Mouse (Mus musculus) lung, embryonic 16.5 days (tissue): ENCODE results near the gene Pamr1. TPM values are rescaled to one million over a fixed set of nuclear protein-coding genes. Genes with fewer than 3 reads are reported as not detected.

Source experiments
- ATAC-seq: fragments of 200-750 bp; cut with Nextera tagmentation; 2 replicates; pipeline ENCODE4 v1.8.0; 2017; ENCODE audit warnings: low read depth, mild to moderate bottlenecking, moderate library complexity
- H3K27ac ChIP-seq: fragments of 300-500 bp; sonication (generic); 2 replicates; pipeline ENCODE4 v1.5.1; 2014; ENCODE audit warnings: mild to moderate bottlenecking, control low read depth, low read length
- H3K27me3 ChIP-seq: fragments of 300-500 bp; sonication (generic); 2 replicates; pipeline ENCODE4 v1.6.1; 2014; ENCODE audit warnings: low read depth, low read length, mixed read lengths; ENCODE audit not compliant: control insufficient read depth, insufficient read depth
- H3K36me3 ChIP-seq: fragments of 300-500 bp; sonication (generic); 2 replicates; pipeline ENCODE4 v1.6.1; 2014; ENCODE audit warnings: low read length; ENCODE audit not compliant: control insufficient read depth, insufficient read depth
- H3K4me1 ChIP-seq: fragments of 300-500 bp; sonication (generic); replicated peaks from 2 replicates; pipeline ENCODE4 v1.6.1; 2014; ENCODE audit warnings: low read length, mixed read lengths; ENCODE audit not compliant: control insufficient read depth, insufficient read depth
- H3K4me2 ChIP-seq: fragments of 300-500 bp; sonication (generic); 2 replicates; pipeline ENCODE4 v1.6.1; 2014; ENCODE audit warnings: low read depth, low read length, control low read depth
- H3K4me3 ChIP-seq: fragments of 300-500 bp; sonication (generic); 2 replicates; pipeline ENCODE4 v1.5.1; 2014; ENCODE audit warnings: mild to moderate bottlenecking, low read length, control low read depth
- H3K9ac ChIP-seq: fragments of 300-500 bp; sonication (generic); 2 replicates; pipeline ENCODE4 v1.6.1; 2014; ENCODE audit warnings: low read length, control low read depth
- H3K9me3 ChIP-seq: fragments of 300-500 bp; sonication (generic); 2 replicates; pipeline ENCODE4 v1.6.1; 2016; ENCODE audit warnings: low read length; ENCODE audit not compliant: control insufficient read depth
- WGBS: fragments of 180-500 bp; shearing (Covaris S2); extraction: QIAGEN DNeasy Blood & Tissue Kit; methylation state at CpG from one replicate; pipeline ENCODE4 v1.1.7; 2014; 5-methylcytosine and 5-hydroxymethylcytosine counted together
- polyA plus RNA-seq: library from polyadenylated mRNA; unstranded; fragments of >200 nt; fragmentation: Nextera tagmentation; extraction: Ambion mirVana; gene quantifications from 2 replicates; pipeline ENCODE4 v1.2.1, GENCODE M21; 2015

Gene Pamr1
- polyA plus RNA-seq, 1 experiment from 2014 or later: 19.5 TPM

DNA sequence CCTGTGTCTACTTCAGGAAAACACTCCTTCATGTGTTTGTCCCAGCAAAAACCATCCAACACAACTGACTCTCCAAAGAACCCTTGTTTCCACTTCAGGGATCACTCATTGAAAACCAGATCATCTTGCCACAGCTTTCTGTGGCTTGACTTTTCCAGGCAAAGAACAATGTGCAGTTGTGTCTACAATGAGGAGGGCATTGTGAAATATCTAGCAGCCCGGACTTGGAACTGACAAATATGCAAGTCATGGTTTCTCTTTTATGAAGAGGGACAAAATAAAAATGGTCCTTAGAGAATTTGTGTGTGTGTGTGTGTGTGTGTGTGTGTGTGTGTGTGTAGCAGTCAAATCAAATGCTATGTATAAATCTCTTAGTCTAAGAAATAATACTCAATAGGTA is 44.7 kb downstream of the Pamr1 start:
- ATAC-seq: no peak
- 66% methylated on average over 1 of the region's 1 CpGs for WGBS
- H3K9ac ChIP-seq: no peak overlapping the region

DNA sequence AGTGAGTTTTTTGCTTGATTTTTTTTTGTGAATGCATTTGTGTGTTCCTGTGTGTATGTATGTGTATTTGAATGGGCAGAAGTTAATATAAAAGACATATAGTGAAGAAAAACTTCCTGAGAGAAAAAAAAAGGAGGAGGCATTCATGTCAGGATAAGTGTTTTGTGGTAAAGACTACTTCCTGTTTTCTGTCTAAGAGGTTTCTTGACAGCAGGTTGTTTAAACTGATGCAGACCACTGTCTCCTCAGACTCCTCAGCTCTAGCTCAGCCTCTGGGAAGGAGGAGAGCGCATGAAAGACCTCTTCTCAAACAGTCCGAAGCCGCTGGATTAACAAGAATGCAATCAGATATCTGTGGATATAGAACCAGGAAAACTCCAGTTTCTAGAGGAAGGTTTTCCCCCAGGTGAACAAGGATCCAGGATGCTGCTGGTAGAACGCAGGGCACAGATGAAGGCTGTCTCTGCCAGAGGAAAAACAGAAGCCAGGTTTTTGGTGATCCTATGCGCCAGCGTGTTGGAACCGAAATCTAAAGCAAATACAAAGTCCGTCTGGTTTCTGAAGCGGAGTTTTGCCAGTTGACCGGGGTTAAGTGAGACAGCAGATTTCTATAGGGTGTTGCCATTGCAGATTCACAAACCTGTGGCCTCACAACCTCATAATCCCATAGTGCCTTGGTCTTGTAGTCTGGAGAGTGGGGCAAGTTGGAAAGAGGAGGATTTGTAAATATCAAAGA is 45.8 kb downstream of the Pamr1 start:
- no peaks in the 10 kb centered on the region for H3K27me3 ChIP-seq
- no peaks in the 10 kb centered on the region for H3K9me3 ChIP-seq
- ATAC-seq: no peak
- no peaks in the 10 kb centered on the region for H3K36me3 ChIP-seq
- 89% methylated on average over 10 of the region's 10 CpGs for WGBS
- no peak overlapping the region for H3K4me3 ChIP-seq
- H3K4me1 ChIP-seq: no peaks in the 10 kb centered on the region
- no peak overlapping the region for H3K9ac ChIP-seq
- H3K27ac ChIP-seq: no peak overlapping the region
- H3K4me2 ChIP-seq: no peak overlapping the region

More for the DNA sequence above, 44.7 kb downstream of the Pamr1 start:
- Histone ChIP-seq H3K27me3 (no peaks in the 10 kb centered on the region), H3K4me2 (no peak overlapping the region), H3K9me3 (no peaks in the 10 kb centered on the region), H3K4me3 (no peak overlapping the region), H3K36me3 (no peaks in the 10 kb centered on the region), H3K27ac (no peak overlapping the region), H3K4me1 (no peaks in the 10 kb centered on the region)

DNA sequence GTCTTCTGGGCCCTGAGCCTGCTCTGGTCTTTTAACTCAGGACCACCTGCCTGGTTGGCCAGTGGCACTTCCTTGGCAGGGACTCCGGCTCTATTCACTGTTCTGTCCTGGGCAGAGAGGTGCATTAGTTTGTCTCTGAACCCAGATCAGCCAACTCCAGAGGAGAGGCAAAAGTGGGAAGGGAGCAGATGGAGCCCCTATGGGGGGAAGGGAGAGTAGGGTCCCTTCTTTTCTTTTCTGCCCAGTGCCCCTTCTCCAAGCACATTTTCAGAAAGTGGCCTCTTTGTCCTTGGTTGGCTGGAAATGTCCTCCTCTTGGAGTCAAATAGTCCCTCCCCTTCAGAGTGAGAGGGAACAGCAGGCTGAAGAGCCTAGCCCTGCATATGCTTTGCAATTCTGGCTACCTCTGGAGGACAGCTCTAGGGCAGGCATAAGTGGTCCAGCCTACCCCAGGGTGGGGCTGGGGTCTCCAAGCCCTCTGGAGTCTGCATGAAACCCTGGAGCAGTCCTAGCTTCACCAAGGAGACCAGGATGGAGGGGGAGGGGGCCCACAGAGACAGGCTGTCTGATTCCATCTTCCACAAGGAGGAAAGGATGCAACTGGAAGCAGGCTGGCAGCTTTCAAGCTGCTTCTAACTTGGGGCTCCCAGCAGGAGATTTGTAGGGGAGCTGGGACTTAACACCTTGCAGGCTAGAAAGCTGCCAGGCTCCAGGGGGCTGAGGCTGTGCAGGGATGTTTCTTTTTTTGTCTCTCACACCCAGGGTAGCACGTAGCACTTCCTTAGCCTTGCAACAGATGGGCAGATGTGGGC is 49.3 kb downstream of the Pamr1 start:
- no peaks in the 10 kb centered on the region for H3K4me1 ChIP-seq
- H3K27ac ChIP-seq: no peak overlapping the region
- no peaks in the 10 kb centered on the region for H3K9me3 ChIP-seq
- H3K4me3 ChIP-seq: no peak overlapping the region
- no peaks in the 10 kb centered on the region for H3K36me3 ChIP-seq
- no peak overlapping the region for H3K9ac ChIP-seq
- no peak for ATAC-seq
- 34% methylated on average over 2 of the region's 2 CpGs for WGBS
- no peak overlapping the region for H3K4me2 ChIP-seq
- no peaks in the 10 kb centered on the region for H3K27me3 ChIP-seq

DNA sequence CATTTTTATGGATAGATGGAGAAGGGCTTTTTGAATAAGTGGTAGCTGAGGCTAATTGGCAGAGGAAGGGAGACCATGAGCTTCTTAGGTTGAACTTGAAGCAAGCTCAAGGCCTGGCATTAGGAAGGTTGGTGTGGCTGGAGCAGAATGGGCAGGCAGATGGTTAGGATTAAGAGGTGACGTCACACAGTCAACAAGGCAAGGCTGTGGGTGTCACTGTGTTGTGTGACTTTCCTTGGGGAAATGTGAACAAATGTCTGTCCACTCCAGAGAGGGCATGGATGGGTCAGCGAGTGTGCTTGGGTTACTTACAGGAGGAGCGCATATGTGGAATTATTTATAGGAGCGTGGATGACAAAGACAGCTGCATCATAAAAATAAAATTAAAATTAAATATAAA is 50.7 kb downstream of the Pamr1 start:
- H3K4me3 ChIP-seq: no peak overlapping the region
- H3K27ac ChIP-seq: no peak overlapping the region
- no peak overlapping the region for H3K4me2 ChIP-seq
- H3K9me3 ChIP-seq: no peaks in the 10 kb centered on the region
- no peaks in the 10 kb centered on the region for H3K4me1 ChIP-seq
- no peak for ATAC-seq
- no peaks in the 10 kb centered on the region for H3K27me3 ChIP-seq
- H3K36me3 ChIP-seq: no peaks in the 10 kb centered on the region
- no peak overlapping the region for H3K9ac ChIP-seq
- WGBS: 80% methylated on average over 4 of the region's 4 CpGs

GRCm38 (mm10) chr2:102610485-102610884 is 60.7 kb downstream of the Pamr1 start:
- Histone ChIP-seq H3K36me3 (no peaks in the 10 kb centered on the region), H3K9ac (no peak overlapping the region), H3K27ac (no peak overlapping the region), H3K4me3 (no peak overlapping the region), H3K27me3 (no peaks in the 10 kb centered on the region), H3K4me2 (no peak overlapping the region), H3K9me3 (no peaks in the 10 kb centered on the region), H3K4me1 (no peaks in the 10 kb centered on the region)
- ATAC-seq: no peak
- 88% methylated on average over 4 of the region's 4 CpGs for WGBS

DNA sequence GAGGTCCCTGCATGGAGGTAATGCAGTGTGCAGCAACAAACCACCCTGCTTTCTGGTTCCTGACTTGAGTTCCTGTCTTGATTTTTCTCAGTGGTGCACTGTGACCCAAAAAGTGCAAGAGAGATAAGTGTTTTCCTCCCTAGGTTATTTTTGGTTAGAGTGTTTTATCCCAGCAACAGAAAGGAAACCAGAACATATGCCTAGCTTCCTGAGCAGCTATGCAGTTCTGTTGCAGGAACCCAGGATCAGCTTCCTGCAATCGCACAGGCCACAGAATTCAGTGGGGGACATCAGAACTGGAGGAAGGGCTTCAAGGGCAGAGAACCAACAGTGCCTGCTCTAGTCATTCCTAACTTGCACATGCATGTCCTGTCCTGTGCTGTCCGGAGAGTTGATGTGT is 66.8 kb downstream of the Pamr1 start:
- Histone ChIP-seq H3K4me3 (no peak overlapping the region), H3K4me2 (no peak overlapping the region), H3K27me3 (no peaks in the 10 kb centered on the region), H3K9me3 (no peaks in the 10 kb centered on the region), H3K4me1 (no peaks in the 10 kb centered on the region), H3K27ac (no peak overlapping the region), H3K36me3 (no peaks in the 10 kb centered on the region), H3K9ac (no peak overlapping the region)
- no peak for ATAC-seq
- 76% methylated on average over 2 of the region's 2 CpGs for WGBS

DNA sequence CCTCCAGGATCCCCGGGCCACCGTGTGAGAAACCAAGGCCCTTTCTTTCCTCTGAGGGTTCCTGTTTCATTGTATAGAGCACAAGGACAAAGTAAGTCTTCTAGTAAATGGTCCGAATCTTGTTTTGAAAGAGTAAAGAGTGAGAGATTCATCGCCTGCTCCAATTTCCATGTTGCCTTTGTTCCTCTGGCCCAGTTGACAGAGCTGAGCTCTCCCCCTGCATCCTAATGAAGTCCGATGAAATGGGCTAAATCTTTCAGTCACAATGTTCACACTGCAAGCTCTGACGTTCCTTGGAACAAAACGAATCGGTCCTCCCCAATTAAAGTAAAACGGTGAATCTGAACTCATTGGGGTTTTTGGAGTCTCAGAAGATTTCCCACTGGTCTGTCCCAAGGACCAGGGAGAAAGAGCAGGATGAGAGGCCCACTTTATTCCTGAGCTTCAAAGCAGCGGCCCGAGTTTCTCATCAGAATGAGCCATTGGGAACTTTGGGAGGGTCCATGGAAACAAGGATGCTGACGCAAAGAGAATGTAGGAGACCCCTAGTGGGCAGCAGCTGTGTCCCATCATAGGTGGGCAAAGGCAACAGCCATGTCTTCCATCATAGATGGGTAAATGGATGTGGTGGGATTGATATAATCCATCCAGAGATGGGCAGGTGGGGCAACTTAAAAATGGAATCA is 71.1 kb downstream of the Pamr1 start:
- WGBS: 91% methylated on average over 12 of the region's 12 CpGs
- no peaks in the 10 kb centered on the region for H3K36me3 ChIP-seq

DNA sequence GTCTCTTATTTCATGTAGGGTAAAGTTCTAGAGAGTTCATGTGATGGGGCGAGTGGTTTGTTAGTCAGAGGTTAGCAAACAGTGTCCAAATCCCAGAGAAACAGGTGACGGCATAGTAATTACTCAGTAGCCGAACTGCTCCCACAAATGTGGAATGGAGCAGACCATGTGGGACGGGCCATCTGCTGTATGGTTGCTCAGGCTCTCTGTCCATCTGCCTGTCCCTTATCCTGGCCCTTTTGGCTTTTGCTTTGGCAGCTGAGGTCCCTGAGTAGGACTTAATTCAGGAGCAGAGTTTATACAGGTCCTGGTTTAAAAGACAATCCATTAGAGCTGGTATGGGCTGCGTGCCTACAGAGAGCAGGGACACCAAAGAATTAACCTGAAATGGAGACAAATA is 72.4 kb downstream of the Pamr1 start:
- 77% methylated on average over 5 of the region's 5 CpGs for WGBS
- Histone ChIP-seq H3K4me2 (no peak overlapping the region), H3K27me3 (no peaks in the 10 kb centered on the region), H3K4me3 (no peak overlapping the region), H3K9ac (no peak overlapping the region), H3K36me3 (no peaks in the 10 kb centered on the region), H3K4me1 (no peaks in the 10 kb centered on the region), H3K9me3 (no peaks in the 10 kb centered on the region), H3K27ac (no peak overlapping the region)
- ATAC-seq: no peak

More for the DNA sequence above, 71.1 kb downstream of the Pamr1 start:
- ATAC-seq: no peak
- H3K4me2 ChIP-seq: no peak overlapping the region
- H3K27me3 ChIP-seq: no peaks in the 10 kb centered on the region
- H3K4me3 ChIP-seq: no peak overlapping the region
- H3K9me3 ChIP-seq: no peaks in the 10 kb centered on the region
- no peaks in the 10 kb centered on the region for H3K4me1 ChIP-seq
- H3K27ac ChIP-seq: no peak overlapping the region
- no peak overlapping the region for H3K9ac ChIP-seq

DNA sequence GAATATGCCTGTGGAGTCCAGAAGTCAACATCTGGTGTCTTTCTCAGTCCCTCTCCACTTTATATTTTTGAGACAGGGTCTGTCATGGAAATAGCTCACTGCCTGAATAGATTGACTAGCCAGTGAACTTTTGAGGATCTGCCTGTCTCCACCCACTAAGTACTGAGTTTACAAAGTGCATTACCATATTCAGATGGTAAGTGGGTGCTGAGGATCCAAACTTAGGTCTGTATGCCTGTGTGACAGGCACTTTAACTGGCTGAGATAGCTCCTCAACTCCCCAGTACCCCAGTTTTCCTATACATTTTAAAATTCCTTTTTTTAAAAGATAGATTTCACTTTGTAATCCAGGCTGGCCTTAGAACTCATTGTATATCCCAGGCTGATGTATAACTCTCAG is 73.1 kb downstream of the Pamr1 start:
- H3K4me3 ChIP-seq: no peak overlapping the region
- no peak overlapping the region for H3K9ac ChIP-seq
- H3K27ac ChIP-seq: no peak overlapping the region
- no peak overlapping the region for H3K4me2 ChIP-seq
- H3K9me3 ChIP-seq: no peaks in the 10 kb centered on the region
- H3K4me1 ChIP-seq: no peaks in the 10 kb centered on the region
- no peaks in the 10 kb centered on the region for H3K27me3 ChIP-seq
- H3K36me3 ChIP-seq: no peaks in the 10 kb centered on the region
- no peak for ATAC-seq
